Mouse (Mus musculus) lung, postnatal 0 days (tissue): Measurements from ENCODE around the gene Wasf2. TPM values are rescaled to one million over a fixed set of nuclear protein-coding genes. Genes with fewer than 3 reads are reported as not detected.

Experiments used
- ATAC-seq: fragments of 200-750 bp; cut with Nextera tagmentation; 2 replicates; pipeline ENCODE4 v1.8.0; 2017; ENCODE audit warnings: moderate library complexity
- DNase-seq: peaks from one replicate; pipeline ENCODE4 v3.0.0-alpha.2; 2016; ENCODE audit warnings: low spot score
- H3K27ac ChIP-seq: fragments of 300-500 bp; sonication (generic); 2 replicates; pipeline ENCODE4 v1.5.1; 2014; ENCODE audit warnings: antibody characterized with exemption, mild to moderate bottlenecking, low read length, mixed read lengths
- H3K27me3 ChIP-seq: fragments of 300-500 bp; sonication (generic); replicated peaks from 2 replicates; pipeline ENCODE4 v1.6.1; 2014; ENCODE audit warnings: low read length, mixed read lengths; ENCODE audit not compliant: insufficient read depth
- H3K36me3 ChIP-seq: fragments of 300-500 bp; sonication (generic); 2 replicates; pipeline ENCODE4 v1.6.1; 2014; ENCODE audit warnings: low read length, mixed read lengths; ENCODE audit not compliant: insufficient read depth
- H3K4me1 ChIP-seq: fragments of 300-500 bp; sonication (generic); 2 replicates; pipeline ENCODE4 v1.6.1; 2014; ENCODE audit warnings: antibody characterized with exemption, low read depth, low read length, mixed read lengths; ENCODE audit not compliant: insufficient read depth
- H3K4me2 ChIP-seq: fragments of 300-500 bp; sonication (generic); replicated peaks from 2 replicates; pipeline ENCODE4 v1.6.1; 2014; ENCODE audit warnings: low read depth, mild to moderate bottlenecking, low read length, moderate library complexity, mixed read lengths
- H3K4me3 ChIP-seq: fragments of 300-500 bp; sonication (generic); 2 replicates; pipeline ENCODE4 v1.5.1; 2014; ENCODE audit warnings: low read depth, low read length
- H3K9ac ChIP-seq: fragments of 300-500 bp; sonication (generic); replicated peaks from 2 replicates; pipeline ENCODE4 v1.6.1; 2014; ENCODE audit warnings: low read depth, mild to moderate bottlenecking
- H3K9me3 ChIP-seq: fragments of 300-500 bp; sonication (generic); 2 replicates; pipeline ENCODE4 v1.6.1; 2016; ENCODE audit warnings: low read length, mixed read lengths
- CTCF ChIP-seq: IDR thresholded peaks from 2 replicates; pipeline ENCODE4 v1.5.1; 2016; ENCODE audit warnings: antibody characterized with exemption, mild to moderate bottlenecking
- EP300 ChIP-seq: IDR thresholded peaks from 2 replicates; pipeline ENCODE4 v1.6.1; 2016; ENCODE audit warnings: antibody characterized with exemption, mild to moderate bottlenecking, control low read depth
- WGBS: fragments of 180-500 bp; shearing (Covaris S2); extraction: QIAGEN DNeasy Blood & Tissue Kit; methylation state at CpG from one replicate; pipeline ENCODE4 v1.1.7; 2014; 5-methylcytosine and 5-hydroxymethylcytosine counted together
- polyA plus RNA-seq: library from polyadenylated mRNA; unstranded; fragments of >200 nt; fragmentation: Nextera tagmentation; extraction: Ambion mirVana; gene quantifications from 2 replicates; pipeline ENCODE4 v1.2.1, GENCODE M21; 2015

Wasf2 gene
- polyA plus RNA-seq, 1 experiment from 2014 or later = 149 TPM

- H3K27me3 ChIP-seq = no peaks in the 10 kb centered on the region
- no peaks in the 10 kb centered on the region for H3K9me3 ChIP-seq
- H3K4me1 ChIP-seq = peaks cover 48% of the 10 kb centered on the region
- DNase-seq = peak; percentile 84
- peak; percentile 45 for ATAC-seq
- no peaks in the 10 kb centered on the region for H3K36me3 ChIP-seq
- peak overlapping the region; percentile 87 for H3K27ac ChIP-seq
- H3K9ac ChIP-seq = no peak overlapping the region
- WGBS = 10% methylated on average over 16 of the region's 18 CpGs
- no peak; the same call in 1 of the 2 replicates for TF ChIP-seq CTCF
- TF ChIP-seq EP300 = no peak
- H3K4me2 ChIP-seq = 0 out of 2 replicates have a peak overlapping the region, but pooled peaks have one; percentile 12
- no peak overlapping the region for H3K4me3 ChIP-seq
These were observed 39.4 kb upstream of the Wasf2 start for GRCm38 (mm10) chr4:133090720-133091458.

GRCm38 (mm10) chr4:133091459-133091785 lies 38.9 kb upstream of the Wasf2 start:
- no peak overlapping the region for H3K9ac ChIP-seq

GRCm38 (mm10) chr4:133092453-133092901 lies 37.8 kb upstream of the Wasf2 start:
- peak; percentile 24; the same call in 1 of the 2 replicates for TF ChIP-seq CTCF
- no peak for TF ChIP-seq EP300
- H3K9ac ChIP-seq = no peak overlapping the region; the same call in 1 of the 2 replicates
- no peaks in the 10 kb centered on the region for H3K36me3 ChIP-seq
- H3K4me2 ChIP-seq = peak overlapping the region; percentile 36
- H3K27me3 ChIP-seq = no peaks in the 10 kb centered on the region
- WGBS = 6% methylated on average over 18 of the region's 18 CpGs
- peak overlapping the region; percentile 48 for H3K27ac ChIP-seq
- peak; percentile 73 for DNase-seq
- peak; percentile 9; the same call in 1 of the 2 replicates for ATAC-seq
- H3K9me3 ChIP-seq = no peaks in the 10 kb centered on the region
- H3K4me3 ChIP-seq = no peak overlapping the region
- peaks cover 46% of the 10 kb centered on the region for H3K4me1 ChIP-seq

More at GRCm38 (mm10) chr4:133091459-133091785, 38.9 kb upstream of the Wasf2 start:
- Histone ChIP-seq H3K4me3 (no peak overlapping the region), H3K9me3 (no peaks in the 10 kb centered on the region), H3K4me2 (no peak overlapping the region), H3K4me1 (peaks cover 48% of the 10 kb centered on the region), H3K27ac (peak overlapping the region; percentile 87), H3K36me3 (no peaks in the 10 kb centered on the region), H3K27me3 (no peaks in the 10 kb centered on the region)
- WGBS = 44% methylated on average over 3 of the region's 4 CpGs
- DNase-seq (no peak), ATAC-seq (peak; percentile 11)
- TF ChIP-seq CTCF = no peak
- TF ChIP-seq EP300 = no peak

GRCm38 (mm10) chr4:133093056-133093455 lies 37.2 kb upstream of the Wasf2 start:
- TF ChIP-seq CTCF (no peak), EP300 (no peak)
- no peak for DNase-seq
- Histone ChIP-seq H3K36me3 (no peaks in the 10 kb centered on the region), H3K4me3 (no peak overlapping the region), H3K4me2 (no peak overlapping the region), H3K4me1 (peaks cover 41% of the 10 kb centered on the region), H3K27ac (peak overlapping the region; percentile 66), H3K27me3 (no peaks in the 10 kb centered on the region), H3K9me3 (no peaks in the 10 kb centered on the region), H3K9ac (no peak overlapping the region)
- WGBS = 81% methylated on average over 6 of the region's 6 CpGs
- no peak for ATAC-seq

- Histone ChIP-seq H3K4me3 (no peak overlapping the region), H3K9ac (no peak overlapping the region), H3K27ac (peak overlapping the region; percentile 66), H3K36me3 (no peaks in the 10 kb centered on the region), H3K4me2 (no peak overlapping the region), H3K4me1 (peaks cover 41% of the 10 kb centered on the region), H3K9me3 (no peaks in the 10 kb centered on the region), H3K27me3 (no peaks in the 10 kb centered on the region)
- WGBS = 31% methylated on average over 6 of the region's 6 CpGs
- no peak for TF ChIP-seq EP300
- no peak for TF ChIP-seq CTCF
- no peak for ATAC-seq
- no peak for DNase-seq
These were observed 36.7 kb upstream of the Wasf2 start for GRCm38 (mm10) chr4:133093481-133094033.

- H3K27ac ChIP-seq = no peak overlapping the region
- no peak overlapping the region for H3K4me3 ChIP-seq
- H3K4me2 ChIP-seq = no peak overlapping the region
- WGBS = 43% methylated on average over 1 of the region's 1 CpGs
- TF ChIP-seq CTCF = no peak
- no peak for TF ChIP-seq EP300
- no peak overlapping the region for H3K9ac ChIP-seq
- ATAC-seq = no peak
- no peak for DNase-seq
- no peaks in the 10 kb centered on the region for H3K27me3 ChIP-seq
- no peaks in the 10 kb centered on the region for H3K36me3 ChIP-seq
- peaks cover 41% of the 10 kb centered on the region for H3K4me1 ChIP-seq
- no peaks in the 10 kb centered on the region for H3K9me3 ChIP-seq
These were observed 36.0 kb upstream of the Wasf2 start for GRCm38 (mm10) chr4:133094255-133094654.
